Mouse (Mus musculus): ENCODE results near the gene Amigo3.

The Amigo3 gene

DNA sequence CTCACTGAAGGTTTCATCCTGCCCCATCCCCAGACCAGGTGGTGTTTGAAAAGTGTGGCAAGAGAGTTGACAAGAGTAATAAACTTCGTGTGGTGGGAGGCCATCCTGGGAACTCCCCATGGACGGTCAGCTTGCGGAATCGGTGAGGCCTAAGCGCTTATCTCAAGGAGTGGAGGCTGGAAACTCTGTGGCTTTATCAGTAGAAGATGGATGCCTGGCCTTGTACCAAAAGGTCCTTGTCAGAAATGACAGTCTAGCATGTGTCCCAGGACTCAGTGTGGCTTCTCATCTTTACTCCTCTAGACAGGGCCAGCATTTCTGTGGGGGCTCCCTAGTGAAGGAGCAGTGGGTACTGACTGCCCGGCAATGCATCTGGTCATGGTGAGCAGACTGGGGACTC is 30.6 kb downstream of the Amigo3 start:
- no peak for DNase-seq (ENCODE audit: low read depth, low spot score)

DNA sequence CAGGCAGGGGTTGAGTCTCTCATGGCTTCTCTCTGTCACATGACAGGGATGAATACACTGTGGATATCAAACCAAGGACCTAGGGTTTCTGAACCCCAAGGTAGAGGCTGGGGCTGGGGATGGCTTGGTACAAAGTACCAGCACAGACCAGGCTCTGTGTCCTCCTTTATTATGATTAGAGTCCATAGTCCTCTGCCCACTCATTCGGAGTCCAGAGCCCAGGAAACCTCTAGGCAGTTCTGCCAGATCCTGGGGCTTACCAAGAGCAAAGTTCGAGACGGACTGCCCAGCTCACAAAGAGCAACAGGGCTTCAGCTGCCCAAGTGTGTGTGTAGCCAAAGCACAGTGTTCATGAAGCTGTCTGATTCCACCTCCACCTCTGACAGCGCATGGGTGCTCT is 32.3 kb downstream of the Amigo3 start:
- no peak for DNase-seq (ENCODE audit: low read depth, low spot score)

DNA sequence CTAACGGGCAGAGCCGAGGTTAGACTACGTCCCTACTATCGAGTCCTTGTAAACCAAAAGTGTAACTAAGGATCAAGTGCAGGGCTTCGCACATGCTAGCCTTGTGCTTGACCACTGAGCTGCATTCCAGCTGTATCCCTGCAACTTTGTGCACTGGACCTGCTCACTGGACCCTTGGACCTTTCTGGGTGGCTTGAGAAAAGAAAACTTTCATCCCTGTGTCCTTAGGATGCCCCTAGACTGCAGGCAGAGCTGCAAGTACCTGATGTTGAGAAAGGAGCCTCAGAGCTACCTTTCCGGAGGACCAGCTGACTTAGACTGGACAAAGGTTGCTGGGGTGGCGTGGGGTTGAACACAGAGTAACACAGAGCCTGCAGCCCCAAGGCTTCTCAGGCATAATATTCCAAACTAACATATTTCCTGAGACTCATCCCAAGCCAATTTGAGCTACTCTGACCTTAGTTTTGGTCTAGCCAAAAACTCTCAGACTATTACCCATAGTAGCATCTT is 37.7 kb downstream of the Amigo3 start:
- no peak for DNase-seq (ENCODE audit: low read depth, low spot score)

- no peak for DNase-seq (ENCODE audit: low read depth, low spot score)
These were observed 40.6 kb downstream of the Amigo3 start for GRCm38 (mm10) chr9:108093586-108093985.

DNA sequence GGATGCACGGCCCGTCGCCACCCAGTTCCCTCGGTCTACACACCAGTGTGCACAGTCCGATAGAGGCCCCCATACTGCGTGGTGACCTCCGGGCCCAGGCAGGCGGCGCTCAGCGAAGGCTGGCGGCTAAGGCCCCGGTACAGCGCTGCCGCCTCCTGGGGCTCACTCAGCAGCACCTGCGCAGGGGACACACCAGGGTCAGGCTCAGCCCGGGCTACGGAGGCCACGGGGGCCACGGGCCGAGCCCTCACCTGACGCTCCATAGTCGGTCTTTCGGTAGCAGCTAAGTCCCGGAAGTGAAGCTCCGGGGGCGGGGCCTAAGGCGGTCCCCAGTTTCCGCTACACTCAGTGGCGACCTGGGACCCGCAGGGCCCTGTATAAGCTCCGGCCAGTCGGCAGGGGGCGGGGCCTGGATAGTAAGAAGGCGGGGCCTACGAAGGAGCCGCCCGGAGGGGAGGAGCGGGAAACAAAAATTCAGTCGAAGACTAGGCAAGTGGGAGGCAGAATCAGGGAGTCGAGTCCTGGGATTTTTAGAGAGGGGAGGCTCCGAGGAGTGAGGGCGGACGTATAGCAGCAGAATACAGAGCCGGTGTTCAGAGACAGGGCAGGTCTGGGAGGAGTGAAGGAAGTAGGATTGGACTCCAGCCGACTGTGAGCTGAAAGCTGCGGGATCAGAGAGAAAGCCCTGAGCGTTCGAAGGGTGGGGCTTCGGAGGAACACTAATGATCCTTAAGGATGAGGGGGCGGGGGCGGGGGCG is 41.4 kb downstream of the Amigo3 start, which contains the start of gene Apeh:
TSS of gene Apeh (minus strand) at position 423 of the 758 bp plus-strand sequence.
- DNase-seq (ENCODE audit: low read depth, low spot score): peak; percentile 71

DNA sequence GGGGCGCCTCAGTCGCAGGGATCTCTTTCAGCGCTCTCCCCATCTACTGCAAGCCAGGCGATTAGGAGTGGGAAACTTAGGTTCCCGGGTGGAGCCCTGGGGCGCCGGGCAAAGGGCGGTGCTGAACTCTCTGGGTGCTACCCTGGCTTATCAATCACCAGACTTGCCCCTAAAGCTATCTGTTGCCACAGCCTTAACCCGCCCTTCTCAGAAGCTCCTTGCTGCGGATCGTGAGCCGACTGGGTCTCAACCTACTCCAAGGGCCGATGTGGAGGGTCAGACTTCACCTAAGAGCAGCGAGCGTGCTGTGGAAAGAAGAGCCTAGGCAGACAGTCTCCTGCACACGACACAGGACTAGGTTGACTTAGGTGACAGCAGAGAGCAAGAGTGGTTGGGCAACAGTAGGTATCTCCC is 42.0 kb downstream of the Amigo3 start:
- DNase-seq (ENCODE audit: low read depth, low spot score): no peak

DNA sequence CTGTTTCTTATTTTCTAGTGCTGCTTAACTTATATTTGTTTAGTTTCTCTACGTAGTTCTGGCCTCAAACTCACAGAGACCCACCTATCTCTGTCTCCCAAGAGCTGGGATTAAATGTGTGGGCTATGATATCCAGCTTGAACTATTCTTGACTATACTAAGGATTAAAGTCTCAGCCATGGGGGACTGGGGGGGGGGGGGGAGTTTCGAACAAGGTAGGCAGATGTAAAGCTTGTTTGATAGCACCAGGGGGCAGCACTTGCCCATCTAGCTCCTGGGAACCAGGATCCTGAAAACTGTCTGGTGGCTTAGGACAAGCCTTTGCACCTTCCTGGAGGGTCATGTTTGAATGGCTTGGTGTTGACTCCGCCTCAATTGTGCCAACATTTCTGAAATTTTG is 42.6 kb downstream of the Amigo3 start:
- DNase-seq (ENCODE audit: low read depth, low spot score): peak; percentile 55

DNA sequence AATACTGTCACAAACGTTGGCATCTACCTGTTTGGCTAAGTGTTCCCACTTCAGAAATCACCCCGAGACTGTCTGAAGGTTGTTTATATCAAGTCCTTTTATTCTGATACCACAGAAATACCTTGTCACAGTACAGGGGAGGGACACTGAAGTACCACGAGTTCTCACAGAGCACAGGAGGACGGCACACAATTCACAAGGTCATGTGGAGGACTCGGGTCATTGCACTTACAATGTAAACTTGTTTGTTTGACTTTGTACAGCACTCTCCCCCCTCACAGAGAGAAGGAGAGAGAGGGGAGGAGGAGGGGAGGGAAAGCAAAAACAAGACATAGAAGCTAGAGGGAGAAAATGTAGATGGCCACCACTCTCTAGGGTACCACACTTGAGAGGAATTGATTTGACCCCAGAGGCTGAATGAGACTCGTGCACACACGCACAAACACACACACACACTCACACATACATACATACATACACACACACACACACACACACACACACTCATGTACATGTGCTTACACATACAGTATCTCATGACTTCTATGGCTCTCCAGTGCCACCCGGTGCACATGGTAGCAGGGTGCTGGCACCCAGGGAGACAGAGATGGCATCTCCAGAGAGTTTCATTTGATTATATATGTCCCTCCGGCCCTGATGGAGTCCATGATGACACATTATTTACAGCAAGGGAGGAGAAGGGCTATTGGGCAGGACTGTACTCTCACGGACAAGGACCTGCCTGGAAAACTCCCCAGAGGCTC is 43.2 kb downstream of the Amigo3 start:
- no peak for DNase-seq (ENCODE audit: low read depth, low spot score)

DNA sequence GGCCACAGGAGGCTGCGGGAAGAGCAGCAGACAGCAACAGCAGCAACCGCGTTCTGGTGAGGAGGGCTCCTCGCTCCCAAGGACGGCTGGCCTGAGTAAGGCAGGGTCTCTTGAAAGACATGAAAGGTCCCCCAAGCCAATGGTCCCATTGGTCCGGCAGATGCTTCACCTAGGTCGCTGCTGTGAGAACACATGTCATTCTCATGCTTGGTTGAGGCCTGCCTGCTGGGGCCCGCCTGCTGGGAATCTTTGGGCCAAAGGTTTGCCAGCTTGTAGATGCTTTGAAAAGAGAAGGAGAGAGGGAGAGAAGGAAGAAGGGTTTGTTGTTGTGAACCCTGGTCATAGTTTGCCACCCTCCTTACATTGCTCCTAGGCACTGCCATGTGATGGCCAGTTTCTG is 46.7 kb downstream of the Amigo3 start:
- DNase-seq (ENCODE audit: low read depth, low spot score): no peak

DNA sequence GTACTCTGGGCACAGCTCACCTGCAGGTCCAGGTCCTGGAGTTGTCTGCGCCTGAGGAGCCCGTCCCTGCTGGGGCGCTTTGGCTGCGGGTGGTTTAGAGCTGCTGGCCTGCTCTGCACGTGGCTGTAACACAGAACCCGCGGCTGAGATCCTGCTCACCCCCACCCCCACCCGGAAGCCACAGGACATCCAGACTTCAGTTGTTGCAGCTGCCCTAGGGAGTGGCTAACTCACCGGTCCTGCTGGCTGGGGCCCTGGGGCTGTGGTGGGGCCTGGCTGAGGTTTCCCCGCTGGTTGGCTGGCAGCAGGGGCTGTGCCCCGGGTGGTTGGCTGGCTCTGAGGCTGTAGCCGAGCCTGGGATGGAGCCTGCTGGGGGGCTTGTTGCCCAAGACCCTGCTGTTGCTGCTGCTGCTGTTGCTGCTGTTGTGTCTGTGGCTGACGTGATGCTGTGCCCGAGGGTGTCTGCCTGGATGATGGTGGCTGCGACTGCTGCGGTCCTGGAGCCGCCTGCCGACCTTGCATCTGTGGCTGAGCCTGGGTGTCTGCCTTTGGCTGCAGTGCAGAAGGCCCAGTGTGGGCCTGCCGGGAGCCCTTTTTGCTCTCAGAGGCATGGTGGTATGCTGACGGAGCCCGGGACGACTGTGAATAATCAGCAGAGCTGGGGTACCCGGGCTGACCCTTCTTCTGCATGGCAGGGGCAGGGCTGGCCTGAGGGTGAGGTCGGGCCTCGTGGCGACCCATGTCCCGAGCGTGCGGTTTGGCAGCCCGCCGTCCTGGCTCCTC is 52.0 kb downstream of the Amigo3 start:
- DNase-seq (ENCODE audit: low read depth, low spot score): no peak

Measured in telencephalon, adult 2 months (tissue).